Mouse (Mus musculus) adrenal gland, postnatal 14 days (tissue): ENCODE measurements around the gene Cela1. TPM values are rescaled to one million over a fixed set of nuclear protein-coding genes. Genes with fewer than 3 reads are reported as not detected.
A peak's percentile ranks its signal among the peaks of the same experiment; 100 is the strongest.

Source experiments
- DNase-seq: peaks from one replicate; pipeline ENCODE4 v3.0.0; 2021; ENCODE audit warnings: mixed read lengths
- microRNA-seq, 2 experiments: library from miRNA; unstranded; fragments of <30 nt; microRNA quantifications; one replicate each; pipeline ENCODE4 v1.2.0; 2021
- total RNA-seq: library from RNA; stranded (reverse); gene quantifications from 2 replicates; pipeline ENCODE4 v1.2.3, GENCODE M21; 2021

Gene Cela1
- total RNA-seq, 1 experiment from 2014 or later = 32.9 TPM

DNA sequence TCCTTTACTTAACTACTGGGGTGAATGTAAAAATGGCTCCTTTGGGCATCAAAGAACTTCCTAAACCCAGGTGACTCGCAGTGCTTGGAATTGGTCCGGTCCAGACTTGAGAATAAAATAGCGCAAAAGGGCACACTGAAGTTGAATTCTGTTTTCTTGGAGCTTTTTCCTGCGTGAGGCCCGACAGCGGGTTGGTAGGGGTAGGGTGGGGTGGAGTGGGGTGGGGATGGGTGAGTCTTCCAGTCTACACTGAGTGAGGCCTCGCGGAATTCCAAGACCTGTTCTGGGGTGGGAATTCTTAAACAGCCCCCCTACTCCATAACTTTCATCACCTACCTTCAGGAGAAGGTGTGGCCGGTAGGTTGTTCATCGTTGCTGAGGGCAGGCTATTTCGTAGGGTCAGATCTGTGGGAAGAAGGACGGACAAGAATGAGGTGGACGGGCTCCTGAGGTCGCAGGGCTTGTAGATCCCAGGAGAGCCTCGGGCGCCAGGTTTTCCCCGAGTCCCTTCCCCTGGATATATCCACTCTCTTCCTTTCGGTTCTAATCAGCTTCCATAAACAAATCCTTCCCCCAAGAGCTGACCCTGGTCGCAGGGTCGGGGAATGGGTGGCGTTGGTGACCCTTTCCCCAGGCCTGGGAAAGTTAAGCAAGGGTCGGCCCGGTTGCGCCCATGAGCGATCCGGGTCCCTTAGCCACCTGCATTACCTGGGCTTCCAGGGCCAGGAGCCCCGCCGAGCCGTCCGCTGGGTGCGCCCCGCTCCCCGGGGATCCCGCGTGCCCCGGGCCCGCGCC, 51.7 kb downstream of the Cela1 start:
- no peak for DNase-seq

DNA sequence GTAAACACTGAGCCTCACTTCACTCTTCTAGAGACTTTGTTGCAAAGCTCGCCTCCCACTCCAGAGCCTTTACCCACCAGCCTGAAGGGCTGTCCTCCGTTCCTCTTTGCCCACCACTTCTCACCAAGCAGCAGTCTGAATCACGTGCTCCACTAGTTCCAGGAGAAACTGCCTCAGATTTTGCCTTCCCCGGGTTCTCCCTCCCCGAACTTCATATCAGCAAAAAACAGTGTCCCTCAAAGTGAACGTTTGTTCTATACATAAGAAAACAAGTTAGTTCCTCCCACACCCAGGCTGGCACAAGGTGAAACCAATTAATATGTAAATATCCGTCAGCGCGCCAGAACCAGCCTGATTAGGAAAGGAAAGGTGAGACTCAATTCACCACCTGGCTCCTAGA, 52.5 kb downstream of the Cela1 start:
- no peak for DNase-seq

DNA sequence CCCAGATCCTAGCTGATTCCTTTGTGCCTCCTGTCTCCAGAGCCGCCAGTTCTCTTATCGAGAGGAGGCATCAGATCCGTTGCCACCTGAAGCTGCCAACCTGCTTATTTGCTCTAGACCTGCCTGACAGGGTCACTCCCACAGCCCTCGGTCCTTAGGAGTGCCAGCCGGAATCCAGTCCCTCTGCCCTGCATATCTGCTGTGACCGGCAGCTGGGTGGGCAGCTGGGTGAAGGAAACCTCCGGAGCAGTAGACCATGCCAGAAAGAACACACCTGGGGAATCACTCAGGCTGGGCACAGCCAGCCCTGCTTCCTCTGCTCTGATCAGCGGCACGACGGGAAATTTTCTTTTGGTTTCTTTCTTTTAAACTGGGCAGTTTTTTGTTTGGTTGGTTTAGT, 54.4 kb downstream of the Cela1 start:
- DNase-seq = no peak

DNA sequence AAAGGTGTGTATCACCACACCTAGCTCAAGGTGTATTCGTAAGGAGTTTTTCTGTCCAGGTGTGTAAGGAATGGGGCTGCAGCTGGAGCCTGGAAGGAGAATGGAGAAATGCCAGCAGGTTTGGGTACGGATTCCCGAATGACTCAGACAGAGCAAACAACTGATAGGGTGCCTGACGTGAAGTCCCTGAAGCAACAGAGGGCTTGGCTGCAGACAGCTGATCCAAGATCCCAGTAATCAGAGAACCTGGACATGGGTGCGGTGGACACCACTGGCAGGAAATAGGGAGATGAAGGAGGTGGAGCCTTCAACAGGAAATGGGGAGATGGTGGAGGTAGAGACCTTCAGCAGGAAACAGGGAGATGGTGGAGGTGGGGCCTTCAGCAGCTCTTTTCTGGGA, 55.4 kb downstream of the Cela1 start:
- no peak for DNase-seq

DNA sequence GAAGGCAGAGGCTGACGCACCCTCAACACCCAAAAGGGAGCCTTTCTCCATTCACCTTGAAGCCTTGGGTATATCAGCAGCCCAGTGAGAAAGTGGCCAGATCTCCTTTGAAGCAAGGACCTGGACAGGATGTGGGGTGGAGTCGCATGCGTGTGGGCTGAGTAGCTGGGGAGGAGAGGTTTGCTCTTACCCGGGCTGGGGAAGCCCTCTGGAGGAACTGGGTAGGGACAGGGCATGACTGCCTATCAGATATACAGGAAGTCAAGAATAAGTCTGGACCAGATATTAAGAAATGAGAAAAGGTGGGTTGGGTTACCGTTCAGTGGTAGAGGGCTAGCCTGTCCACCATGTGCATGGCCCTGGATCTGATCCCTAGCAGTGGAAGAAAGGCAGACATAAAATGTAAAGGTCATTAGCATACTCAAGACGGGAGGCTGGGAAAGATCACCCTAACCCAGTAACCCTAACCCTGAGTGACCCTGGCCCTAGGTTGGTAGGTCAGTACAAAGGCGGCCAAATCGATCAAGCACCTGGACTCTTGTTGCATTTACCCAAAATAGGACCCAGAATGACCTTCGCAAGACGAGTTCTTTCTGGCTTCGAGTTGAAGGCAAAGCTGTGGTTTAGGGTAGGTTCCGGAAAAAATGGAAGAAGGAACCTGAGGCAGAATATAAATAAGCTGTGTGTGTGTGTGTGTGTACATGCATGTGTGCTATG, 56.1 kb downstream of the Cela1 start:
- DNase-seq = no peak

DNA sequence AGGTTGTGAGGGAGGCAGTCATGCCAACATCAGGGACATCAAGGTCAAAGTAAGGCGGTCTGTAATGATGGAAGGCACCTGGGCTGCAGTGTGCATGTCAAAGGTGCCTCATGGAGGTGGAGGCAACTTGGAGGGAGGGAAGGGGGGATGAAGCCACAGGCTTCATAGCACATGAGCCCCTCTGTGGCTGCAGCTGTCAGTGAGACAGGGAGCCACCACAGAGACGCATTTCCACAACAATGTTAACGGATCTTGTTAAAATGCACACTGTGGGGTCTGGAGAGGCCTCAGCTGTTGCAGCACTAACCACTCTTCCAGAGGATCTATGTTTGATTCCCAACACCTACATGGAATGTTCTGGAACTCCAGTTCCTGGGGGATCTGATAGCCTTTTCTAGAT, 57.6 kb downstream of the Cela1 start:
- DNase-seq = no peak

DNA sequence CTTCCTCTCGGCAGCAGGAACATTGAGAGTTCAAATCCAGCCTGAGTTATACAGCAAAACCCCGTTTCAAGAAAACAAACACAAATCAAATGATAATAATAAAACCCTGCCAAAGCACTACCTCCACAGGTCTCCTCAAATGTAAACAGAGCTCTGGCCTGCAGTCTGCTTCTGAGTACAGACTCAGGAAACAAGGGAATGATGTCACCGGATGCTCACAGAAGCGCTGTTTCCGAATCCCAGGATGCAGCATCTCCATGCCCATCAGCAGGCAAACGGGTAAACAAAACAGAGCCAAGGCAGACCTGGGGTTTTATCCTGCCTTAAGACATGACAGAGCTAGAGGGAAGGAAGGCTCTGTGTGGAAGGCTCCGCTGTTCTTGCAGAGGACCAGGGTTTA, 58.9 kb downstream of the Cela1 start:
- no peak for DNase-seq

DNA sequence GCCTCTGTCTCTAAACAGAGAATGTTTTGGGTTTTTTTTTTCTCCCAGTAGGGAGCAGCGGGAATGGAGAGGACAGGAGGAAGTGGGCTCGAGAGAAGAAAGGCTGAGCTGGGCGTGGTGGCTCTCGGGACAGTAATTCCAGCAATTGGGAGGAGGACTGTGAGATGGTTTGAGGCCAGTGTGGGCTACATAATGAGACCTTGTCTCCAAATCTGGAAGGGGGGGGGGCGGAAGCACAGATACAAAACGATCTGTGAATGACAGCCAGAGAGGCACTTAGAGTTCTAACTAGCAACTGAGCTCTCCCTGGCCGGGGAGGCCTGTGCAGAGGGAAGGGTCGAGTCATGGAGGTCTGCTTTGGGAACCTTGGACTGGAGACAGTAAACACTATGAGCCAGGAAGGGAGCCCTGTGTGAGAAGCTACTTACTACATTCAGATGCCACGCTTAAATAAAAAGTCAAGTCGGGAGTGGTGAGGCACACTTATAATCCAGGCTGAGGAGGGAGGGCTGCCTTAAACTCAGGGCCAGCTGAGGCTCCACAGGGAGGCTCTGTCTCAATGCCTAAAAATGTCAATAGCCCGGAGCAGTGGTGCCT, 59.8 kb downstream of the Cela1 start:
- DNase-seq = peak; percentile 32

DNA sequence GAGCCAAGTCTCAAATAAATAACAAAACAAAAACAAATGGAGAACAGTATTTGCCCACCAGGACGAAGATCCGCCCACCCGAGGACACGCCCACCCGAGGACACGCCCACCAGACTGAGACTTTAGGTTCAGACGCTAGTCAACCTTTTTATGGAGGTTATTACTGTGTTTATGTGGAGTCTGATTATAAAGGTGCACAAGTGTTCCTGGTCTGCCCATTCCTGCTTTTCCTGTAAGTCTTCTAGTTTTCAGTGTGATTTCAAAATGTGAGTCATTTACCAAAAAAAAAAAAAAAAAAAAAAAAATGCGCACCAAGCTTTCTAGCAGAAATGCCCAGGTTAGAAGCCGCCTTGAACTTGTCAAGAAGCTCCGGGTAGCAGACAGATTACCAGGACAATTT, 60.4 kb downstream of the Cela1 start:
- peak; percentile 38 for DNase-seq

DNA sequence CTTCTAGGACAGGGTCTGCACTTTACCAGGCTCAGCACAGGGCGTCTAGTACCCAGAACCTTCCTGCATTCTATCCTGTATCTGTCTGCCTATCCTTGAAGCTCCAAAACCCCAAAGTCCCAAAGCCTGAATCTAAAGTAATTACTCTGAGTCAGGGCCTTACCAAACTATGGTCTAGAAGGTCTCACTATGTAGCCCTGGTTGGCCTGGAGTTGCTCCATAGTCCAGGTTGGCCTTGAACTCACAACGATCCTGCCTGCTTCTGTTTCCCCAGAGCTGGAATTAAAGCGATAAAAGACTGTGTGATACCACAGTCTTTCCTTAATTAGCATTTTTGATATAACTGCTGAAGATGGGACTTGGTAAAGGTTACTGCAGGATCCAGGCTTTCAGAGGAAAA, 63.3 kb downstream of the Cela1 start:
- peak; percentile 61 for DNase-seq

Small RNA genes lying within 50 kb of the gene (microRNA-seq; reads per million reads assigned to microRNA genes)
- 0 to 0.38 reads per million in 2 experiments for gene Mir6961

Other genes with a start within 250 kb of the Cela1 start
- gene Letmd1, start 218.9 kb downstream of the Cela1 start, total RNA-seq = 287 and 307 TPM in 2 replicates
- gene Csrnp2, start 192.4 kb downstream of the Cela1 start, total RNA-seq = 5.8 and 6.1 TPM in 2 replicates
- 19.9 and 25.0 TPM in 2 replicates for gene Tfcp2, start 135.9 kb downstream of the Cela1 start, total RNA-seq
- gene Pou6f1, start 87.9 kb downstream of the Cela1 start, total RNA-seq = 17.2 and 17.8 TPM in 2 replicates
- 208 and 209 TPM in 2 replicates for gene Dazap2, start 72.6 kb downstream of the Cela1 start, total RNA-seq
- 45.7 and 50.1 TPM in 2 replicates for gene Smagp, start 51.0 kb downstream of the Cela1 start, total RNA-seq
- gene Bin2, start 18.4 kb downstream of the Cela1 start, total RNA-seq = 3.6 and 14.8 TPM in 2 replicates
- 8.1 and 11.9 TPM in 2 replicates for gene Galnt6, start 41.5 kb upstream of the Cela1 start, total RNA-seq
- gene Slc4a8, start 73.8 kb upstream of the Cela1 start, total RNA-seq = 10.4 and 14.6 TPM in 2 replicates
- 4.2 and 4.7 TPM in 2 replicates for gene Scn8a, start 181.9 kb upstream of the Cela1 start, total RNA-seq